Mouse (Mus musculus): Measurements from ENCODE around the gene Ldb2. TPM values are rescaled to one million over a fixed set of nuclear protein-coding genes. Genes with fewer than 3 reads are reported as not detected.

The Ldb2 gene
- polyA plus RNA-seq, 1 experiment from 2014 or later = 89.3 TPM

DNA sequence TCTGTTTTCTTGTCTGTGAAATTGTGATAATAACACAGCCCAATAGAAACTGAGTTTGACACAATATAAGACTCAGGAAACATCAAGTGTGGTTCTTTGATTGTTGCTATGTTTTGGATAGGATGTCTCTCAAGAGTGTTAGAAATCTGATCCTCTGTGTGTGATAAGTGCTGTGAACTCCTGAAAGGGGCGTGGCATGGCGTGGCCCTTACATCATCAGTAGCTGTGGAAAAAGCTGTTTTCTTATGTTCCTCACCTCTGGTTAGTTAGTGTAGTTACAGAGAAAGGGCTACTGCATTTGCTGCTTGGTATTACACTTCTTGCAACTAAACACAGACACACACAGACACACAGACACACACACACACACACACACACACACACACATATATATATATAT lies 90.2 kb downstream of the Ldb2 start:
- Histone ChIP-seq H3K36me3 (ENCODE audit: control insufficient read depth, insufficient read depth, low read length) (no peaks in the 10 kb centered on the region), H3K27ac (ENCODE audit: low read depth, low read length) (no peak overlapping the region), H3K4me1 (ENCODE audit: control insufficient read depth, insufficient read depth, low read length) (peaks cover 6% of the 10 kb centered on the region; the same call in 1 of the 2 replicates), H3K9me3 (ENCODE audit: control insufficient read depth, low read length) (no peaks in the 10 kb centered on the region), H3K27me3 (ENCODE audit: control insufficient read depth, insufficient read depth, low read length) (no peaks in the 10 kb centered on the region), H3K9ac (ENCODE audit: low read depth, low read length) (no peak overlapping the region), H3K4me2 (replicated peaks; ENCODE audit: low read depth, low read length) (no peak overlapping the region), H3K4me3 (ENCODE audit: low read length) (no peak overlapping the region)
- no peak for ATAC-seq (ENCODE audit: low FRiP score, low TSS enrichment)
- 76% methylated on average over 2 of the region's 2 CpGs for WGBS

DNA sequence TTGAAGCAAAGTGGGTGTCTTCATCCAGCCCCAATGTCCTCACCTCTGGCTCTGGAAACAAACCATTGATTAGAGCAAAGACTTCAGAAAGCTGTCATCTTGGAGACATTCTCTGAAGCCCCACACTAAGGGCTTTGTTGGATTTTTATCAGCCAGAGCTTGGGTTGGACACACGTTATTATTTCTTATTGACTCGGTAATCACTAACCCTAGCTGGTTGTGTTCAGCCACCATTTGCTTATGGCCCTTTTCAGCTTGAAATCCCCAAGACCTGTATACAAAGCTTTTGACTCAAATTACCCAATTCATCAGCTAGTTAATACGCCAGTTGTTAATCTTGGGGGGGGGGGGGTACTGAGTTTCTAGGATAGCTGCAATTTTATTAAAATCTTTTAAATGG lies 91.5 kb downstream of the Ldb2 start:
- no peak for ATAC-seq (ENCODE audit: low FRiP score, low TSS enrichment)
- Histone ChIP-seq H3K9me3 (ENCODE audit: control insufficient read depth, low read length) (no peaks in the 10 kb centered on the region), H3K9ac (ENCODE audit: low read depth, low read length) (no peak overlapping the region), H3K27me3 (ENCODE audit: control insufficient read depth, insufficient read depth, low read length) (no peaks in the 10 kb centered on the region), H3K27ac (ENCODE audit: low read depth, low read length) (peak overlapping the region; percentile 24; the same call in 1 of the 2 replicates), H3K4me2 (replicated peaks; ENCODE audit: low read depth, low read length) (no peak overlapping the region), H3K36me3 (ENCODE audit: control insufficient read depth, insufficient read depth, low read length) (no peaks in the 10 kb centered on the region), H3K4me1 (ENCODE audit: control insufficient read depth, insufficient read depth, low read length) (0 out of 2 replicates have a peak, but pooled peaks cover 6% of the 10 kb centered on the region), H3K4me3 (ENCODE audit: low read length) (no peak overlapping the region)
- 78% methylated on average over 3 of the region's 3 CpGs for WGBS

DNA sequence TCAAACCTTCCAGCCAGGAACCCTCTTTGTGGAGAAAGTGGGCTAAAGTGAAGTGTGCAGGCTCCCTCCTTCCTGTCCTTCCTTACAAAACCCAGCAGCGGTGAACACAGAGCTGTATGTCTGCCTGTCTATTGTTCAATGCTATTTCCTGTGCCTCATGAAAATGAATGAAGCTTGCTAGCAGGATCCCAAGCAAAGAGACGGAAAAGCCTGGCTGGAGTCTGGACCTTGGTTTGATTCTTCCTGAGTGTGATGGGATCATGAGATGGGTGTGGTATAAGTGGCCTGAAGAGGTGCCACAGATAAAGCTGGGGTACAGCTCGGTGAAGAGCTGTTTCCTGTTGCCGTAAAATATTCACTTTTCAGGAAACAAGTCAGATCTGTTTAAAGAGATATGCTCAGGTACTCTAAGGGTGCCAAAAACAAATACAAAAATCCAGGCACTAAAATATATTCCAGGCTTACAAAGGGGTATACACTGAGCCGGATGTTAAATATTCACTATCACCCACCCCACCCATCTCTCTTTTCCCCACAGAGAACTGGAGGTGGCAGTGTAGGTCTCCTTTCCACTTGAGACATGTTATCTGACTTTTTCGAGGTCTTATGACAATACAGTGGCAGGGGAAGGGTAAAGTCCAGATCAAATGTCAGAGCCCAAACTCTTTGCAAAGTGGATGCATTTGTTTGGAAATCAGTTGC lies 92.3 kb downstream of the Ldb2 start:
- 0 out of 2 replicates have a peak, but pooled peaks cover 6% of the 10 kb centered on the region for H3K4me1 ChIP-seq (ENCODE audit: control insufficient read depth, insufficient read depth, low read length)
- no peak overlapping the region for H3K4me3 ChIP-seq (ENCODE audit: low read length)
- no peaks in the 10 kb centered on the region for H3K9me3 ChIP-seq (ENCODE audit: control insufficient read depth, low read length)
- no peak overlapping the region for H3K4me2 ChIP-seq (replicated peaks; ENCODE audit: low read depth, low read length)
- 53% methylated on average over 6 of the region's 6 CpGs for WGBS
- H3K27ac ChIP-seq (ENCODE audit: low read depth, low read length) = peak overlapping the region; percentile 24; the same call in 1 of the 2 replicates
- H3K9ac ChIP-seq (ENCODE audit: low read depth, low read length) = no peak overlapping the region
- no peak for ATAC-seq (ENCODE audit: low FRiP score, low TSS enrichment)
- no peaks in the 10 kb centered on the region for H3K27me3 ChIP-seq (ENCODE audit: control insufficient read depth, insufficient read depth, low read length)
- H3K36me3 ChIP-seq (ENCODE audit: control insufficient read depth, insufficient read depth, low read length) = no peaks in the 10 kb centered on the region

DNA sequence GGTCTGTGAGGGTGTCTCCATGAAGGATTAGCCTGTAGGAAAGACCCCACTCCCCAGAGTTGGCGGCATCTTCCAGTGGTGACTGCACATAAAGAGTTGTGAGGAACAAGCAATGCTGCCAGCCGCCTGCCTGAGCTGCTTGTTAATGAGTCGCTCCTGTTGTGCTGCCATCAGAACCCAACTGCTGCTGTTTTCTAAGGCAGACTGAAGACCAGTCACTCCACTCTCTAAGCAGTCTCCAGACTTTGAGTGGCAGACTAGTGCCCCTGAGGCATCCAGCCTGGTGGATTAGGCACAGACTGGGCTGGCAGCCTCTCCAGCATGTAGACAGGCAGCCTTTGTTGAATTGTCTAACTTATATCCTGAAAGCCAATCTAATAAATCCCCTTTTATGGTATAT lies 101.5 kb downstream of the Ldb2 start:
- ATAC-seq (ENCODE audit: low FRiP score, low TSS enrichment) = no peak
- H3K4me3 ChIP-seq (ENCODE audit: low read length) = no peak overlapping the region
- H3K27me3 ChIP-seq (ENCODE audit: control insufficient read depth, insufficient read depth, low read length) = no peaks in the 10 kb centered on the region
- H3K4me1 ChIP-seq (ENCODE audit: control insufficient read depth, insufficient read depth, low read length) = no peaks in the 10 kb centered on the region
- no peak overlapping the region for H3K27ac ChIP-seq (ENCODE audit: low read depth, low read length)
- H3K9ac ChIP-seq (ENCODE audit: low read depth, low read length) = no peak overlapping the region
- H3K9me3 ChIP-seq (ENCODE audit: control insufficient read depth, low read length) = no peaks in the 10 kb centered on the region
- no peaks in the 10 kb centered on the region for H3K36me3 ChIP-seq (ENCODE audit: control insufficient read depth, insufficient read depth, low read length)
- WGBS = 88% methylated on average over 3 of the region's 3 CpGs
- no peak overlapping the region for H3K4me2 ChIP-seq (replicated peaks; ENCODE audit: low read depth, low read length)

DNA sequence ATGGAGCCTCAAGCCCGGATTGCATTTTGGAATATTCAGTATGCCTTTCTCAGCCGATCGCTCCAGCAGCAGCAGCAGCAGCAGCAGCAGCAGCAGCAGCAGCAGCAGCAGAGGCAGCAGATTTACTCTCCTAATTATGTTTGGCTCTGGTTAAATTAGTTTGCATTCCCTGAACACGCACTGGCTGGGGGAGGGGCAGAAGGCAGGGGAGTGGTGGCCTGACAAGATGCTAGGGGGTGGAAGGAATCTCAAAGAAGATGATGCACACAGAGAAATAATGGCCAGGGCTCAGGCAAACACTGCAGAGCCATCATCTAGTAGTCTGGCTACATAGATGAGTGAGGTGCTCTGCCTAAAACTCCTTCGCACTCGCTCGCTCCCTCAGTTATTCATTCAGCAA lies 102.9 kb downstream of the Ldb2 start:
- H3K27ac ChIP-seq (ENCODE audit: low read depth, low read length) = no peak overlapping the region

DNA sequence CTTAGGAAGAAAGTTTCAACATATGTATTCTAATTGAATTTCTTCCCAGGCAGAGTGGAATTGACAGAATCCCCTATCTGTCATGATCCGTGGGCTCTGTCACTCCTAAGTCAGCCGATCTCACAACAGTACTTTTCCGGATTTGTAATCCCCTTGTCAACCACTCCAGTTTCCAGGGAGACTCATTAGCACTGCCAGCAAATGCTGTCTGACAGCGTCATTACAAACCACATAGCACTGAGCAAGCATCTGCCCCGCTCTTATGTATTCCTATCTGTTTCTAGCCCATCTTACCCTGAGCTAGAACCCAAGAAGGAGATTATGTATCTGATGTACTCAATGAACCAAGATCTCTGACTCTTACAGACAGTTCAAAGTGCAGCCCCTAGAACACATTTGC lies 105.8 kb downstream of the Ldb2 start:
- 79% methylated on average over 5 of the region's 5 CpGs for WGBS
- no peak overlapping the region for H3K9ac ChIP-seq (ENCODE audit: low read depth, low read length)
- H3K4me1 ChIP-seq (ENCODE audit: control insufficient read depth, insufficient read depth, low read length) = no peaks in the 10 kb centered on the region
- H3K4me2 ChIP-seq (replicated peaks; ENCODE audit: low read depth, low read length) = no peak overlapping the region
- H3K36me3 ChIP-seq (ENCODE audit: control insufficient read depth, insufficient read depth, low read length) = no peaks in the 10 kb centered on the region
- H3K27me3 ChIP-seq (ENCODE audit: control insufficient read depth, insufficient read depth, low read length) = no peaks in the 10 kb centered on the region
- ATAC-seq (ENCODE audit: low FRiP score, low TSS enrichment) = no peak
- H3K27ac ChIP-seq (ENCODE audit: low read depth, low read length) = no peak overlapping the region
- H3K4me3 ChIP-seq (ENCODE audit: low read length) = no peak overlapping the region
- no peaks in the 10 kb centered on the region for H3K9me3 ChIP-seq (ENCODE audit: control insufficient read depth, low read length)

More for the DNA sequence above, 102.9 kb downstream of the Ldb2 start:
- H3K9ac ChIP-seq (ENCODE audit: low read depth, low read length) = no peak overlapping the region
- H3K27me3 ChIP-seq (ENCODE audit: control insufficient read depth, insufficient read depth, low read length) = no peaks in the 10 kb centered on the region
- no peaks in the 10 kb centered on the region for H3K36me3 ChIP-seq (ENCODE audit: control insufficient read depth, insufficient read depth, low read length)
- H3K4me3 ChIP-seq (ENCODE audit: low read length) = no peak overlapping the region
- WGBS = 71% methylated on average over 7 of the region's 7 CpGs
- no peak overlapping the region for H3K4me2 ChIP-seq (replicated peaks; ENCODE audit: low read depth, low read length)
- no peaks in the 10 kb centered on the region for H3K9me3 ChIP-seq (ENCODE audit: control insufficient read depth, low read length)
- ATAC-seq (ENCODE audit: low FRiP score, low TSS enrichment) = no peak
- H3K4me1 ChIP-seq (ENCODE audit: control insufficient read depth, insufficient read depth, low read length) = no peaks in the 10 kb centered on the region

DNA sequence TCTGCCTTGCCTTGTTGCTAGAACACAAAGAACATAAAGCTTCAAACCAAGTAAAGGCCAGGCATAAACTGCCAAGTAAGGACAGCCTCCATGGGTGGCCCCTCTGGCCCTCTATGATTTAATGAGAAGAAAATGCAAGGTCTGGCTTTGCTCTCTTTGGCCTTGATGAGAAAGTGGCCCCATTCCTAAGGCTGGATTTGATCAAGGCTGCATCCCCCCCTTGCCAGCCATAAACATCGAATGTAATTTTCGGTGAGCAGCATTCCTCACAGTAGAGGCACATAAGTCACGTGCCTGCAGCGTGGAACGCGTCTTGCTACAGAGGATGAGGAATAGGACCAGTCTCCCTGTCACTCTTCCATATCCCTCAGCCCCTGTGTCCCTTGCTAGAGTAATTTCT lies 113.1 kb downstream of the Ldb2 start:
- no peaks in the 10 kb centered on the region for H3K9me3 ChIP-seq (ENCODE audit: control insufficient read depth, low read length)
- no peak overlapping the region for H3K9ac ChIP-seq (ENCODE audit: low read depth, low read length)
- no peak overlapping the region for H3K27ac ChIP-seq (ENCODE audit: low read depth, low read length)
- H3K27me3 ChIP-seq (ENCODE audit: control insufficient read depth, insufficient read depth, low read length) = no peaks in the 10 kb centered on the region
- no peak overlapping the region for H3K4me2 ChIP-seq (replicated peaks; ENCODE audit: low read depth, low read length)
- 57% methylated on average over 6 of the region's 6 CpGs for WGBS
- no peaks in the 10 kb centered on the region for H3K4me1 ChIP-seq (ENCODE audit: control insufficient read depth, insufficient read depth, low read length)
- H3K4me3 ChIP-seq (ENCODE audit: low read length) = no peak overlapping the region
- ATAC-seq (ENCODE audit: low FRiP score, low TSS enrichment) = 0 out of 2 replicates have a peak, but pooled peaks have one; percentile 52
- H3K36me3 ChIP-seq (ENCODE audit: control insufficient read depth, insufficient read depth, low read length) = no peaks in the 10 kb centered on the region

DNA sequence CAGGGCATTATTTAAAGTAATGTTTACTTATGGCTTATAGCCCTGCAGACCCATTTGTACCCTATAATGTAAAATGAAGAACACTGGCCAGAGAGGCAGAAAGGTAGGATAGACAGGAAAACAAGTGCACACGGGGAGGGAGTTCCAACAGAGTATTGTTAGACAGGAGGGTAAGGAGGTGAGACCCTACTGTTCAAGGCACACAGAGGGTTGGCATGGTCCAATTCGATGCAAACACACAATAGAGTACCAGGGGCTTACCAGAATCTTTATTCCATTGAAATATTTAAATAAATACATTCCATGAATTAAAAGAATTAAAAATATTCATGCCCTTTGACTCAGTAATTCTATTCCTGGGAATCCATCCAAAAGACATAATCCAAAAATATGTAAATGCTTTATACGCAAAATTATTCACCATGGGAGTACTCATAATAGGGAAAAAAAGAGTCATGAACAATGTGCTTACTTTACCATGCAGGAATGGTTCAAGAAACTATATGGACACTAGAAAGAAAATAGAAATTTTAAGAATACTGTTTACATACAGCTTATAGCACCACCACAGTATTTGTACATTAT lies 118.3 kb downstream of the Ldb2 start:
- no peak overlapping the region for H3K4me3 ChIP-seq (ENCODE audit: low read length)
- H3K9ac ChIP-seq (ENCODE audit: low read depth, low read length) = no peak overlapping the region
- no peak overlapping the region for H3K27ac ChIP-seq (ENCODE audit: low read depth, low read length)
- no peak for ATAC-seq (ENCODE audit: low FRiP score, low TSS enrichment)
- H3K9me3 ChIP-seq (ENCODE audit: control insufficient read depth, low read length) = no peaks in the 10 kb centered on the region
- no peak overlapping the region for H3K4me2 ChIP-seq (replicated peaks; ENCODE audit: low read depth, low read length)
- no peaks in the 10 kb centered on the region for H3K27me3 ChIP-seq (ENCODE audit: control insufficient read depth, insufficient read depth, low read length)
- 85% methylated on average over 3 of the region's 3 CpGs for WGBS
- no peaks in the 10 kb centered on the region for H3K36me3 ChIP-seq (ENCODE audit: control insufficient read depth, insufficient read depth, low read length)
- H3K4me1 ChIP-seq (ENCODE audit: control insufficient read depth, insufficient read depth, low read length) = no peaks in the 10 kb centered on the region

DNA sequence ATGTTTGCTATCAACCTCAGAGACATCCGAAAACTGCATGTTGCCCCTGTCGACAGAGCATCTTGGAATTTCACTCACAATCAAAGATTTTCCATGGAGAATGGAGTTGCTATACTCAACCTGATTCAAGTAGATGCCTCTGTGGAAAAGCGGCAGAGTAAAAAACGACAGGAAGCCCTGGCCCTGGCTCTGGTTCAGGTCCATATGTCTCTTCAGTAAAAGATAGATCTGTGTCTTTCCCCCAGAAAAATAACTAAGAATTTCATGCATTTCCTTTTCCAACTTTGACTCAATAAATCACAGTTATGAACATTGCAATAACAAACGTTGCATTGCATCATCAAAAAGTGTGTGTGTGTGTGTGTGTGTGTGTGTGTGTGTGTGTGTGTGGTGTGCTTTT lies 121.7 kb downstream of the Ldb2 start:
- no peak overlapping the region for H3K9ac ChIP-seq (ENCODE audit: low read depth, low read length)
- H3K27me3 ChIP-seq (ENCODE audit: control insufficient read depth, insufficient read depth, low read length) = no peaks in the 10 kb centered on the region
- H3K4me2 ChIP-seq (replicated peaks; ENCODE audit: low read depth, low read length) = no peak overlapping the region
- H3K9me3 ChIP-seq (ENCODE audit: control insufficient read depth, low read length) = no peaks in the 10 kb centered on the region
- H3K36me3 ChIP-seq (ENCODE audit: control insufficient read depth, insufficient read depth, low read length) = no peaks in the 10 kb centered on the region
- H3K27ac ChIP-seq (ENCODE audit: low read depth, low read length) = no peak overlapping the region
- WGBS = 61% methylated on average over 5 of the region's 5 CpGs
- H3K4me1 ChIP-seq (ENCODE audit: control insufficient read depth, insufficient read depth, low read length) = peaks cover 6% of the 10 kb centered on the region; the same call in 1 of the 2 replicates
- ATAC-seq (ENCODE audit: low FRiP score, low TSS enrichment) = no peak
- no peak overlapping the region for H3K4me3 ChIP-seq (ENCODE audit: low read length)

Data from kidney, embryonic 14.5 days (tissue).